Mouse (Mus musculus) testis, adult 2 months (tissue): ENCODE data around the gene Erfe.

Source experiments
- CTCF ChIP-seq: fragments of 200-500 bp; IDR thresholded peaks from 2 replicates; pipeline ENCODE4 v1.5.1; 2012; ENCODE audit warnings: low read depth, mild to moderate bottlenecking, inconsistent platforms, low read length, moderate library complexity; ENCODE audit not compliant: control insufficient read depth, insufficient read depth, insufficient replicate concordance
- POLR2A ChIP-seq: fragments of 200-500 bp; IDR thresholded peaks from 2 replicates; pipeline ENCODE4 v1.6.1; 2012; ENCODE audit warnings: low read depth, mild to moderate bottlenecking, inconsistent platforms, low read length, moderate library complexity; ENCODE audit not compliant: control insufficient read depth

- TF ChIP-seq CTCF (no peak), POLR2A (no peak)
Measured at GRCm38 (mm10) chr1:91365816-91366214, 415 bp upstream of the Erfe start.
